Mouse (Mus musculus): ENCODE data around the gene Pank4. TPM values are rescaled to one million over a fixed set of nuclear protein-coding genes. Genes with fewer than 3 reads are reported as not detected.
A peak's percentile ranks its signal among the peaks of the same experiment; 100 is the strongest.

Gene Pank4
- total RNA-seq, 1 experiment = 29.3 TPM

DNA sequence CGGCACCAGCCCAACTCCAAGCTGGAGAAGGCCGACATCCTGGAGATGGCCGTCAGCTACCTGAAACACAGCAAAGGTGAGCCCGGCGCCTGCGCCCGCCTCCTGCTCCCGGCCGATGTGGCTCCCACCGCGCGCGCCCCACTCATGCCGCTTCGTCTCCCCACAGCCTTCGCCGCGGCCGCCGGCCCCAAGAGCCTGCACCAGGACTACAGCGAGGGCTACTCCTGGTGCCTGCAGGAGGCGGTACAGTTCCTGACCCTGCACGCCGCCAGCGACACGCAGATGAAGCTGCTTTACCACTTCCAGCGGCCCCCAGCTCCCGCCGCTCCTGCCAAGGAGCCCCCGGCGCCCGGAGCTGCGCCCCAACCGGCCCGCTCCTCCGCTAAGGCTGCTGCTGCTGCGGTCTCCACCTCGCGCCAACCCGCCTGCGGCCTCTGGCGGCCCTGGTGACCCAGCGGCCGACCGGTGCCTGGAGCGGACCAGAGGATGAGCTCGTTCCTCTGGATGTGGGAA is 2.6 kb upstream of the Pank4 start:
- no peak for DNase-seq (ENCODE audit: low read depth, low spot score)
- TF ChIP-seq CHD2 (IDR thresholded peaks at IDR 0.05; ENCODE audit: low read depth, low read length) (no peak), HCFC1 (IDR thresholded peaks at IDR 0.05; ENCODE audit: borderline replicate concordance, insufficient read depth, low read length) (no peak), MAFK (IDR thresholded peaks at IDR 0.05; ENCODE audit: insufficient read depth, low read depth, low read length) (no peak), ZC3H11A (IDR thresholded peaks at IDR 0.05; ENCODE audit: borderline replicate concordance, low read depth, low read length) (no peak), ZNF384 (IDR thresholded peaks at IDR 0.05; ENCODE audit: low read depth, low read length) (no peak)
- H3K9ac ChIP-seq (ENCODE audit: insufficient read depth, low read depth, low read length, poor library complexity, severe bottlenecking) = peak overlapping the region; percentile 51
- no peak overlapping the region for H3K27ac ChIP-seq (ENCODE audit: insufficient read depth, low read depth, low read length, poor library complexity, severe bottlenecking)
- no peaks in the 10 kb centered on the region for H3K9me3 ChIP-seq (ENCODE audit: control insufficient read depth, insufficient read depth, low read depth, low read length)
- in situ Hi-C loops (cut with MboI; ENCODE audit: low sequenced_read_pairs in 2 of 2, unreplicated experiment in 2 of 2) = no loop called here
- no peaks in the 10 kb centered on the region; the same call in 1 of the 2 replicates for H3K36me3 ChIP-seq (ENCODE audit: control insufficient read depth, insufficient read depth, low read length, poor library complexity, severe bottlenecking)
- peaks cover 0 to 10% of the 10 kb centered on the region in 2 experiments; a peak in 1 of 4 replicates for H3K4me1 ChIP-seq (ENCODE audit: control insufficient read depth in 2 of 2, insufficient read depth in 2 of 2, low read length in 2 of 2, poor library complexity in 1 of 2)
- peak overlapping the region; percentile 57 to 61 for H3K4me3 ChIP-seq (ENCODE audit: insufficient read depth in 1 of 2, low read depth in 1 of 2, low read length in 2 of 2, poor library complexity in 1 of 2, severe bottlenecking in 1 of 2)

- Histone ChIP-seq H3K4me3 (ENCODE audit: insufficient read depth in 1 of 2, low read depth in 1 of 2, low read length in 2 of 2, poor library complexity in 1 of 2, severe bottlenecking in 1 of 2) (peak overlapping the region; percentile 57 to 61; a peak in 3 of 4 replicates), H3K9ac (ENCODE audit: insufficient read depth, low read depth, low read length, poor library complexity, severe bottlenecking) (no peak overlapping the region), H3K4me1 (ENCODE audit: control insufficient read depth in 2 of 2, insufficient read depth in 2 of 2, low read length in 2 of 2, poor library complexity in 1 of 2) (peaks cover 0 to 10% of the 10 kb centered on the region in 2 experiments; a peak in 1 of 4 replicates), H3K9me3 (ENCODE audit: control insufficient read depth, insufficient read depth, low read depth, low read length) (no peaks in the 10 kb centered on the region), H3K36me3 (ENCODE audit: control insufficient read depth, insufficient read depth, low read length, poor library complexity, severe bottlenecking) (peaks cover 5% of the 10 kb centered on the region), H3K27ac (ENCODE audit: insufficient read depth, low read depth, low read length, poor library complexity, severe bottlenecking) (no peak overlapping the region)
- in situ Hi-C loops (cut with MboI; ENCODE audit: low sequenced_read_pairs in 2 of 2, unreplicated experiment in 2 of 2) = no loop called here
- TF ChIP-seq HCFC1 (IDR thresholded peaks at IDR 0.05; ENCODE audit: borderline replicate concordance, insufficient read depth, low read length) = no peak
- TF ChIP-seq ZC3H11A (IDR thresholded peaks at IDR 0.05; ENCODE audit: borderline replicate concordance, low read depth, low read length) = no peak
- DNase-seq (ENCODE audit: low read depth, low spot score) = no peak
Measured at GRCm38 (mm10) chr4:154961911-154962310, 2.0 kb upstream of the Pank4 start.

- Histone ChIP-seq H3K4me1 (ENCODE audit: control insufficient read depth in 2 of 2, insufficient read depth in 2 of 2, low read length in 2 of 2, poor library complexity in 1 of 2) (peaks cover 0 to 7% of the 10 kb centered on the region in 2 experiments; a peak in 1 of 4 replicates), H3K9ac (ENCODE audit: insufficient read depth, low read depth, low read length, poor library complexity, severe bottlenecking) (no peak overlapping the region), H3K36me3 (ENCODE audit: control insufficient read depth, insufficient read depth, low read length, poor library complexity, severe bottlenecking) (peaks cover 7% of the 10 kb centered on the region), H3K4me3 (ENCODE audit: insufficient read depth in 1 of 2, low read depth in 1 of 2, low read length in 2 of 2, poor library complexity in 1 of 2, severe bottlenecking in 1 of 2) (no peak overlapping the region), H3K9me3 (ENCODE audit: control insufficient read depth, insufficient read depth, low read depth, low read length) (no peaks in the 10 kb centered on the region), H3K27ac (ENCODE audit: insufficient read depth, low read depth, low read length, poor library complexity, severe bottlenecking) (no peak overlapping the region)
- TF ChIP-seq HCFC1 (IDR thresholded peaks at IDR 0.05; ENCODE audit: borderline replicate concordance, insufficient read depth, low read length) (no peak), ZC3H11A (IDR thresholded peaks at IDR 0.05; ENCODE audit: borderline replicate concordance, low read depth, low read length) (no peak), CHD2 (IDR thresholded peaks at IDR 0.05; ENCODE audit: low read depth, low read length) (no peak), ZNF384 (IDR thresholded peaks at IDR 0.05; ENCODE audit: low read depth, low read length) (no peak), MAFK (IDR thresholded peaks at IDR 0.05; ENCODE audit: insufficient read depth, low read depth, low read length) (no peak)
- in situ Hi-C loops (cut with MboI; ENCODE audit: low sequenced_read_pairs in 2 of 2, unreplicated experiment in 2 of 2) = no loop called here
- no peak for DNase-seq (ENCODE audit: low read depth, low spot score)
Measured at GRCm38 (mm10) chr4:154962683-154963082, 1.2 kb upstream of the Pank4 start.

DNA sequence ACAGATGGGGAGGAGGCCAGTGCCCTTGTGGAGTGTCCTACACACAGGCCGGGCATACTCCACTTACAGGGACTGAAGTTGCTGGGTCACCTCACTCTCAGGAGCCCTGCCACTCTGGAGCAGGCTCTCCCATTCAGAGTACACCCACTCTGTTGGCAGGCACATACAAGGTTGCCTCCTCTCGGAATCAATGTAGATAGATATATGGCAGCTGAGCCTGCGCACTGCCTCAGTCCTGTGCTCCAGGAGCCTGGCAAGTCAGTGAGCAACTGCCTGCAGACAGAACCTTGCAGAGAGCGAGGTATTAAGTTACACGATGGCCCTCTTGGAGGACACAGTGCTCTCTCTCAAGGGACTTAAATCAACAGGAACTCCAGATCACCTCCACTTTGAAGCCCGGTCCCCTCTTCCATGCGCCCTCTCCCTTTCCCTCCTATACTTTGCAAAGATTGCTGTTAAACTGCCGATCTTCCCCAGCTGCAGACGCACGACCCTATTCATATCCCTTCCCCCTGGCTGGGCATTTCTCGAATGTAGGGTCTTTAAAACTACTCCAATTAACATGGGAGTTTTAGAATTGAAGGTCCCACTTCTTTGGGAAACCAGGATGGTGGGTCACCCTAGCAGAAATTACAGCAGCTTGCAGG is 610 bp upstream of the Pank4 start:
- in situ Hi-C loops (cut with MboI; ENCODE audit: low sequenced_read_pairs in 2 of 2, unreplicated experiment in 2 of 2) = no loop called here
- no peaks in the 10 kb centered on the region for H3K9me3 ChIP-seq (ENCODE audit: control insufficient read depth, insufficient read depth, low read depth, low read length)
- H3K4me1 ChIP-seq (ENCODE audit: control insufficient read depth in 2 of 2, insufficient read depth in 2 of 2, low read length in 2 of 2, poor library complexity in 1 of 2) = peaks cover 0 to 7% of the 10 kb centered on the region in 2 experiments; a peak in 1 of 4 replicates
- no peak overlapping the region for H3K27ac ChIP-seq (ENCODE audit: insufficient read depth, low read depth, low read length, poor library complexity, severe bottlenecking)
- no peak for DNase-seq (ENCODE audit: low read depth, low spot score)
- H3K4me3 ChIP-seq (ENCODE audit: insufficient read depth in 1 of 2, low read depth in 1 of 2, low read length in 2 of 2, poor library complexity in 1 of 2, severe bottlenecking in 1 of 2) = peak overlapping the region; percentile 9 to 93; a peak in 1 of 4 replicates
- TF ChIP-seq ZC3H11A (IDR thresholded peaks at IDR 0.05; ENCODE audit: borderline replicate concordance, low read depth, low read length) = no peak
- H3K9ac ChIP-seq (ENCODE audit: insufficient read depth, low read depth, low read length, poor library complexity, severe bottlenecking) = no peak overlapping the region
- peaks cover 9% of the 10 kb centered on the region for H3K36me3 ChIP-seq (ENCODE audit: control insufficient read depth, insufficient read depth, low read length, poor library complexity, severe bottlenecking)
